Mouse (Mus musculus) bone marrow, adult 2 months (tissue): Measurements from ENCODE around the gene Lasp1.

ENCODE experiments used
- CTCF ChIP-seq: fragments of 200-500 bp; IDR thresholded peaks from 2 replicates; pipeline ENCODE4 v1.5.1; 2011; ENCODE audit warnings: low read length, control low read depth; ENCODE audit not compliant: control insufficient read depth, insufficient read depth
- POLR2A ChIP-seq: fragments of 200-500 bp; IDR thresholded peaks from 2 replicates; pipeline ENCODE4 v1.6.1; 2011; ENCODE audit warnings: low read depth, mild to moderate bottlenecking, control low read depth, low read length, borderline replicate concordance; ENCODE audit not compliant: control insufficient read depth

DNA sequence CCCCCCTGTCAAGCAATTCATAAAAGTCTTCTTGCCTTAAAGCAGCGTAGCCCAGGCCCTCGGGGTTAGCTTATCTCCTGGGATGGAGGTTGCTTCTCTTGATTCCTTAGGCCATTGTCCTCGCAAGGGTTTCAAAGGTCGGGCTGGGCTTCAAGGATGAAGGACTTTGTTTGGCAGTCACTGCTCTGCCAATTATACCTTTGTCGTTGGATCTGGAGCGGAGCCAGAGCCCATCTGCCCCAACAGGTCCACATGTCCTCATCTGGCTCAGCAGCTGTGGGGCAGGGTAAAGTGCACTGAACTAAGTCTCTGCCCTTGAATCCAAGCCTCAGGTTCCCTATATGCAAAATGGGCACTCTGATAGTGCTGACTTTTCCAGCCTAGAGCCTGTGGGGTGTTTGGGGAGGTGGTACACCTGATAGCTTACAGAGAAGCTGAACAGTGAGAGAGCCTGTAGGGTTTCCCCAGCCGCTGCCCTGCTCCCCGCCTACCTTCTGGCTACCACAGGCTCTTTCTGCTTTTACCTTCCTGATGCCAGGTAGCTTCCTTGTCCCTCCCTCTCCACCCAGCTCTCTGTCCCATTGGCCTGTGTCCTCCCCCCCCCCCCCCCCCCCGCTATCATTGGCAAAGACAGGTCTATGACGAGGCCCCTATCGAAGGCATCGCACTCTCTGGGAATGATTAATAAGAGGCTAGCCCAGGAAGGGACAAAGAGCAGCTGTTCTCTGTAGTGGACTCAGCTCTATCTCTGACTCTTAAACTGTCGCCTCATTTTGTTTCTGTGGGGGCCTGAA, 13.0 kb downstream of the Lasp1 start:
- TF ChIP-seq CTCF (no peak), POLR2A (no peak)
